Mouse (Mus musculus): ENCODE measurements around the gene Trpv2.

DNA sequence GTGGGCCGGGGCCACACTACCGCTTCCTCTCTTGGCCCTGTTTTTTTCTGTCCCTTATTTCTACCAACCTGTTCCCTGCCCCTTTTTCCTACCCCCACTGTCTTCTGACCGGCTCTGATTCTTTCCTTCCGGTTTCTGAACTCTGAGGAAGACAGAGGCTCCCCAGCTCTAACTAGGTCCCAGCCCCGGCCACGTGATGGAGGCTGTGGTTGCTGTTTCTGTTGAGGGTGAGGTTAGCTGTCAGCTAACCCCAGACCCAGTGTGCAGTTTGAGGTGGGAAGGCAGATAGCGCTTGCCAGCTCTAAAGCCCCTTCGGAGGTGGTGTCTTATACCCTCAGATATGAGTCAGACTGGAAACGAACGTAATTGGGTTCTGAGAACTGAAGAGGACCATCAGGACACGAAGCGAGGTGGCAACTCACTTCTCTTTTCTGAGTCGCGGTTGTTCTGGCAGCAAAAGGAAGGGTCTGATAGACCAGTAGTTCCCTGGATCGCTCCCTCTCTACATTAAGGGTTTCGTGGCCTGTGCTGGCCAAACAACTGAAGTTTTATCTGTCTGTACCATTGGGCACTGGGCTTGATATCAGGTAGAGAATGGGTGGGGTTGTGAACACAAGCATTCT lies 2.4 kb downstream of the Trpv2 start:
- no peak for TF ChIP-seq POLR2A (IDR thresholded peaks at IDR 0.05; ENCODE audit: insufficient read depth, low read length)
- no peak for TF ChIP-seq CTCF (IDR thresholded peaks at IDR 0.05; ENCODE audit: low read depth, low read length)
